Mouse (Mus musculus): ENCODE data around the gene Rap1gap.

Rap1gap gene

DNA sequence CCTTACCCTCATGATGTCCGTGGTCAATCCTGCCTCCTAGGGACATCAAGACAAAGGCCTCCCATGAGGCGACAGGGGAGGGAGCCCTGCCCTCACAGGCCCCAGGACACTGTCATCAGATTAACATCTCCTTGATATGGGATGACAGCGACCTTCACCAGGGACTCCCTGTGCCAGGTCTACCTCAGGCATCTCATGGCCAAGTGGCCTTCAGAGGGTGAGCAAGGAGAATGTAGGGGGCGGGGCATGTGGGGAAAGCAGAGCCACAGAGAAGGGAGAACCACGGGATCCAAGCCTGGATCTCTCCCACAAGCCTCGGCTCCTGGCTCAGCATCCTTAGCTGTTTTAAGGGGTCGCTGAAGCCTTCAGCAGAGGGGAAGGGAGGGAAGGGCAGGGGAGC lies 79.3 kb downstream of the Rap1gap start:
- in situ Hi-C loops (cut with MboI) = no loop called here

DNA sequence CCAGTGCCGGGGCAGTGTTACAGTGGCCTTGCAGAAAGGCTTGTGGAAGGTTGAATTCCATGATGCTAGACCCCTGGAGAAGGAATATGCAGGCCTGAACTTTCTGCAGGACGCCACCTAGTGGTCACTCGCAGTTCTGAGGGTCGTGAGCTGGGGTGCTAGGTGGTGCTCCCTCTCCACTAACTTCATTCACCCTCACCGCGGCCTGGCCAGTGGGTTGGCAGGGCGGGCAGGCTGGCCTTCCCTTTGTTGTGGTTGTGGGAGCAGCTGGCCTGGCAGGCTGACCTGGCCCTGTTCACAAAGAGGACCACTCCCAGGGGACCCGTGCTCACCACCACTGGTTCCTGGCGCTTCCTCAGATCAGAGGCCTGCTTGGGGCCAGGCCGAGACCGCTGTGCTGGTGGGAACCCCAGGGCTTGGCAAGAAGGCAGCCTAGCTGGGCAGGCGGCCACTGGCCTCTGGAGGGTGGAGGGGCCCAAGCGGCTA lies 80.0 kb downstream of the Rap1gap start:
- in situ Hi-C loops (cut with MboI) = no loop called here

DNA sequence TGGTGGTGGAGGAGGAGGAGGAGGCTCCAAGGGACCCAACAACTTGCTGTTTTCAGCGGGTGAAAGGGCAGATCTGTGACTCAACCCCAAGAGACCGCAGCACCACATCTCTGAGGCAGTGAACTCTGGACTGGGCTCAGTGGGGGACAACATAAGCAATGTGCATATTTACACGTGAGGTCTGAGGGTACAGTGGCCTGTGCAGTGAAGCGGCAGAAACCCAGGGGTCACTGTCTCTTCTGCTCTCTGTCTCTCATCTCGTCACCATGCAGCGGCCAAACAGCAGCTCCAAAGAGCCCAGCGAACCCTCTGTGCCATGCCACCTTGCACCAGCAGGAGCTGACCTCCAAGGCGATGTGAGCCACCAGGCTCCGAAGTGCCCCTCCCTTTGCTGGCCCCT lies 82.6 kb downstream of the Rap1gap start:
- in situ Hi-C loops (cut with MboI) = no loop called here

DNA sequence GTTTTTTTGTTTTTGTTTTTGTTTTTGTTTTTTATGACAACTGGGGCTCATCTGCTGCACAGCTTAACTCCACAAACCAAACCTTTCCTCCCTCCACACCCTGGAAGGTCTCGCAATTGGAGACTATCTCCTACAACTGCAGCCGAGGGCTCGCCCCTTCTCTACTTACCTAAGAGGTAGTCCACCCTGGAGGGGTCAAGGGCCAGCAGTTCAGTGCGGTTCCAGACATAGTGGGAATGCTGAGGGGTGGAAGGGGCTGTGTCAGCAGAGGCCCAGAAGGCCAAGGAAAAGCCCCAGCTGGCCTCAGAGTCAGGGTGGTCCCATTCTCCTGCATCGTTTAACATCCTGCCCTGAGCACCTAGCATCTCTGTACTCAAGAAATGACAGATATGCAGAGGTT lies 83.1 kb downstream of the Rap1gap start:
- in situ Hi-C loops (cut with MboI) = no loop called here

DNA sequence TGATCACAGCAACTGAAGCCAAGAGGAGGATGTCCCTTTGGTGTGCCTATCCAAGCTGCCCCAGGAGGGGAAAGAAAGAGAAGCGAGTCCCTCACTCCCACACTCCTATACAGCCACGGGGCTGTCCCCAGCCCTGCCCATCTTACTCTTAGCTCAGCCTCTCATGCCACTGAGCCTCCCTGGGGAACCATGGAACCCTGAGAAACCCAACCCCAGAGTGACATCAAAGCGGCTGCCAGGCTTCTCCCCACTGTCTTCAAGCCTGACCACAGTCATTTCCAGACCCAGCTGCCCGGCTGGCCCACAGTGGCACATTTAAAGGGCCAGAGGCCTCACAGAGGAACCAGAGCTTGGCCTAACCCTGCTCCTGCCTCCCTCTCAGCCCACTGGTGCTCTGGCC lies 84.2 kb downstream of the Rap1gap start:
- in situ Hi-C loops (cut with MboI) = no loop called here

- in situ Hi-C loops (cut with MboI) = no loop called here
Observed at GRCm38 (mm10) chr4:137749680-137750079, 85.2 kb downstream of the Rap1gap start.

GRCm38 (mm10) chr4:137750121-137750520 lies 85.6 kb downstream of the Rap1gap start:
- in situ Hi-C loops (cut with MboI) = no loop called here

- in situ Hi-C loops (cut with MboI) = no loop called here
Observed at GRCm38 (mm10) chr4:137751310-137751709, 86.8 kb downstream of the Rap1gap start.

DNA sequence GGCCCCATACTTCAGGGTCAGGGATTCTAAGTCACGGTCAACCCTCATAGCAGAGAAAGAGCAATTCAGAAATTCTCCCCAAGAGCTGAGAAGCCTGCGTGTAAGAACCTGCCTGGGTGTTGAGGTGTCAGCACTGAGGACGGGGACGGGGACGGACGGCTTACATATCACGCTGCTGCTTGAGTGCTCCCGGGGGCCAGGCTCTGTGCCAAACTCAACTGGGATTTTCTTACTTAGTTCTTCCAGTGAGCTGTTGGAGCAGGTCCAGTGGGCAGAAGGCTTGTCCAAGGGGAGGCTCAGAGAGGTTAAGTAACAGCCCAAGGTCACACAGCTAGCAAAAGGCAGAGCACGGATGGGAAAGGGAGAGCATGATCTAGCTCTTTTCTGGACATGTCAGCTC lies 87.2 kb downstream of the Rap1gap start:
- in situ Hi-C loops (cut with MboI) = no loop called here

DNA sequence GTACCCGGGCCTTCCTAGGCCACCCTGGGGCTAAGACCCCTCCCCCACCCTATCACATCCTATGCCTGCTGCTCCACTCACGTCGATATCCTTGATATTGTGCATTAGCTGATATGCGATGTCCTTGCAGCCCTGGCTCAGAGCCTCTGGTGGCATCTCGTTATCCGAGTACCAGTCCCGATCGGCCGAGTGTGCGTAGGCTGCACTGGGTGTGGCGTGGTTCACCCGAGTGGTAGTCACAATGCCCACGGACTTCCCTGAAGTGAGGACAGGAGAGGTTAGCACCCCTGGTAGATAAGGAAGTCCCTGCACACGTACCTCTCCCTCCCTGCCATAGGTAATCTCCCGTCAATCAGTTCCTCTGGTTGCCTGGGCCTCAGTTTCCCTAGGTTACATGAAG lies 87.9 kb downstream of the Rap1gap start:
- in situ Hi-C loops (cut with MboI) = no loop called here

DNA sequence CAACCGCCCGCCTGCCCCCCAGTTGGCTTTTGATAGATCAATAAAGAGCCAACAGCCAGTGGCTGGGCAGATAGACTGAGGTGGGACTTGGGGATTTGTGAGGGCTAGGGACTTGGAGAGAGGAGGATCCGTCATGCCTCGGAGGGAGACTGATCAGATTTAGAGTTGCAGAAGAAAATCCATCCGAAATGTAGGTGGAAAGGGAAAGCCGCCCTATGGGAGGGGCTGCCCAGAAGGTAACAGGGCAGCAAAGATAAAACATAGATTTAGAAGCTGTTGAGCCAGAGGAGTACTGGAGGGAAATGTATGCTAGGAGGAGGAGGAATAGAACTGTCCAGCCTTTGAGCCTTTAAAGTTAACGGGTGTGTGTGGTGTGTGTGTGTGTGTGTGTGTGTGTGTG lies 88.7 kb downstream of the Rap1gap start:
- in situ Hi-C loops (cut with MboI) = no loop called here

GRCm38 (mm10) chr4:137754446-137754845 lies 89.9 kb downstream of the Rap1gap start:
- in situ Hi-C loops (cut with MboI) = no loop called here

DNA sequence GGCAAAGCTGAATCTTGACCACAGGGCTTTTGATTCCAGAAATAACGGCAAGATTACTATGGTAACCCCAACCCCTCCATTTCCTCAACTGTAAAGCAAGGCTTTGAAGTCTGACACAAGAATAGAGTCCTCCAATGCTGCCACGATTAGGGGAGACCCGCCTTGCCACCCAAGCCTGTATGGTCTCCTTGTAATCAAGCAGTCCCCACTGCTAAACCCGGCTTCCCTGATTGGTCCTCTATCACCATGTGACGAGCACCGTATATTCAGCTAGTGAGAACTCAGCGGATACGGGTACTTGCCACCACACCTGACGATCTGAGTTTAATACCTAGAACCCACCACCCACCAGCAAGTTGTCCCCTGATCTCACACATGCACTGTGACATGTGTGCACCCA lies 98.4 kb downstream of the Rap1gap start:
- in situ Hi-C loops (cut with MboI) = no loop called here

- in situ Hi-C loops (cut with MboI) = no loop called here
Observed at GRCm38 (mm10) chr4:137763920-137764495, 99.5 kb downstream of the Rap1gap start.

DNA sequence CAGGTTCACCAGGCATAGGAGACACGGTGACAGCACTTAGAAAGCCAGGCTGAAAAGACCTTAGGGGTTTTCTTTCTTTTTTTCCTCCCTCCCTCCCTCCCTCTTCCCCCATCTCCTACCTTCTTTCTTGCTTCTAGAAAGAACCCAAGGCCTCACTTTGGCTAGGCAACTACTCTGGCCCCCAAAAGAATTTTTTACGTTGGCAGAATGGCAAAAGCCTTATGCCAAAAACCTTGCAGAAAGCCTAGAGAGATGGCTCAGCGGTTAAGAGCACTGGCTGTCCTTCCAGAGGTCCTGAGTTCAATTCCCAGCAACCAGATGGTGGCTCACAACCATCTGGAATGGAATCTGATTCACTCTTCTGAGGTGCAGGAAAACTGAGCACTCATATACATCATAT lies 100.1 kb downstream of the Rap1gap start:
- in situ Hi-C loops (cut with MboI) = no loop called here

- in situ Hi-C loops (cut with MboI) = no loop called here
Observed at GRCm38 (mm10) chr4:137765554-137765971, 101.0 kb downstream of the Rap1gap start.

DNA sequence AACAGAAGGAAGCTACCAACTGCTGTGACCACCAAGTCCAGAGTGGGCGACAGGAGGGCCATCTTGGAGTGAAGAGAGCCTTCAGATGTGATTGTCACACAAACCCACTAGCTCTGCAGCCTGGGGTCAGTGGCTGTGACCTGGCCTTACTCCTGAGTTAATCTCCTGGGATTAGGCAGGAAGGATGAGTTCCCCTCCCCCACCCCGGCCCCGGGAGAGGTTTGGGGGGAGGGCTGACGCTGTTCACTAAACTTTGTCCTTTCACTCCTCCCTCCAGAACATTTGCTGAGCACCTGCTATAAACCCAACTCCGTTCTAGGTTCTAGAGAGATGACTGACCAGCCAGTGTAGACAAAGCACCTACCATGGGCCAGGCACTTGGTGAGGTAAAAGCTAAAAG lies 101.8 kb downstream of the Rap1gap start:
- in situ Hi-C loops (cut with MboI) = no loop called here

- in situ Hi-C loops (cut with MboI) = no loop called here
Observed at GRCm38 (mm10) chr4:137768381-137768780, 103.9 kb downstream of the Rap1gap start.

GRCm38 (mm10) chr4:137768831-137769230 lies 104.3 kb downstream of the Rap1gap start:
- in situ Hi-C loops (cut with MboI) = no loop called here

- in situ Hi-C loops (cut with MboI) = no loop called here
Observed at GRCm38 (mm10) chr4:137769635-137770034, 105.1 kb downstream of the Rap1gap start.

GRCm38 (mm10) chr4:137770901-137771612 lies 106.5 kb downstream of the Rap1gap start:
- in situ Hi-C loops (cut with MboI) = no loop called here

DNA sequence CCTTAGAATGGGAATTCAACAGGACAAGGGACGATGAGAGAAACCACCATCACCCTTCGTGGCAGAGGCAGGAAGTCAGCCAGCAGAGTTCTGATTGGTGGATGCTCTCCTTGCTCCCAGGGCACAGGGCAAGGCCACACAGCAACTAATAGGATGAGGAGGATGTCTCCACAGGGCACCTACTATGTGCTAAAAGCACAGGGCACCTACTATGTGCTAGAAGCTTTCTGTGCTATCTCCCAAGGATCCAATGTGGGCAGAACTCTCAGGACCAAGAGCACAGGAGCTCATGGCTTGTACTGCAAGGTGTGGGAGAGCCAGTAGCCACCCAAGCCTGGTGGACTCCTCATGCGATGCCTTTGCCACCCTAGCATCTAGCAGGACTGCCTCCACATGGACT lies 107.2 kb downstream of the Rap1gap start:
- in situ Hi-C loops (cut with MboI) = no loop called here

DNA sequence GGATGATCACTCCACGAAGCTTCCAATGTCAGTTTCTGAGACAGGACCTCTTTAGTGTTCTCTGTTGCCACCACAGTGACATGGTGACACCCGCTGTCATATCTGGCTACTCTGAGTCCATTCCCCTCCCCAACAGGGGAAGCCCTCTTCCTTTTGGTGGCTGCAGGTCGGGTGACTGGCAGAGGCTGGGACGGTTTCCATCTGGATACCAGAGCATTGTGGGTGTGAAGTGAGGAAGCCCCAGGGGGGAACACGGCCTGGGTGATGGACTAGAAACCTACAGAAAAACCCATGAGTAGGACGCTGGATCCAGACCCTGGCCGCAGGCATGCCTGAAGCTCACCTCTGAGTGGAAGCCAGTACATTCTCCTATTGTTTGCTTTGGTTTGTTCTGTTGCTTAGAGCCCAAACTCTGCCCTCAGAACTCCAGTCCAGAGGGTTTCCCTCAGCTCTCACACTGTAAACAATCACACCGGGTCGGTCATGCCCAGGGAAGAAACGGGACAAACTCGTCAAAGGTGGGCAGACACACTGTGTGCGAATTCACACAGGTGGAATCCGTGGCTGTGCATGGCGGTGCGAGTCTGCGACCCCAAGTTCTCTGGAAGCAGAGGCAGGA lies 108.0 kb downstream of the Rap1gap start:
- in situ Hi-C loops (cut with MboI) = no loop called here
